Mouse (Mus musculus) MEL (cell line): Measurements from ENCODE around the gene Krt71. TPM values are rescaled to one million over a fixed set of nuclear protein-coding genes. Genes with fewer than 3 reads are reported as not detected.

Experiments used
- DNase-seq: peaks from one replicate; pipeline ENCODE4 v3.0.0; 2011; ENCODE audit warnings: low read depth, low spot score
- H3K27ac ChIP-seq: 2 replicates; pipeline ENCODE4 v1.5.1; 2012; ENCODE audit warnings: low read depth, mild to moderate bottlenecking, control low read depth, low read length, moderate library complexity; ENCODE audit not compliant: control insufficient read depth
- H3K27me3 ChIP-seq, 2 experiments: fragments of 150-350 bp in 1 of 2; sonication (generic) in 1 of 2; 2 replicates each; pipeline ENCODE4 v1.6.1; 2012; ENCODE audit warnings: low read length in 2 of 2, mild to moderate bottlenecking in 2 of 2, improper control_type of control experiment in 1 of 2, moderate library complexity in 1 of 2; ENCODE audit not compliant: insufficient read depth in 2 of 2, control insufficient read depth in 1 of 2
- H3K36me3 ChIP-seq, 2 experiments: 2 replicates each; pipeline ENCODE4 v1.6.1; 2012 to 2014; ENCODE audit warnings: low read length in 2 of 2, improper control_type of control experiment in 1 of 2, inconsistent platforms in 1 of 2, mild to moderate bottlenecking in 1 of 2; ENCODE audit not compliant: insufficient read depth in 2 of 2, control insufficient read depth in 1 of 2
- H3K4me1 ChIP-seq, 2 experiments: fragments of 150-350 bp in 1 of 2; sonication (generic) in 1 of 2; 2 replicates each; pipeline ENCODE4 v1.6.1; 2012; ENCODE audit warnings: low read length in 2 of 2, improper control_type of control experiment in 1 of 2, mild to moderate bottlenecking in 1 of 2; ENCODE audit not compliant: insufficient read depth in 2 of 2, control insufficient read depth in 1 of 2
- H3K4me3 ChIP-seq, 2 experiments: fragments of 150-350 bp in 1 of 2; sonication (generic) in 1 of 2; 2 replicates each; pipeline ENCODE4 v1.5.1; 2012; ENCODE audit warnings: low read depth in 2 of 2, low read length in 2 of 2, mild to moderate bottlenecking in 2 of 2, moderate library complexity in 2 of 2, control low read depth in 1 of 2, improper control_type of control experiment in 1 of 2; ENCODE audit not compliant: control insufficient read depth in 1 of 2, insufficient read depth in 1 of 2
- H3K79me2 ChIP-seq: 2 replicates; pipeline ENCODE4 v1.6.1; 2012; ENCODE audit warnings: mild to moderate bottlenecking, low read length, moderate library complexity; ENCODE audit not compliant: control insufficient read depth, poor library complexity, insufficient read depth
- H3K9ac ChIP-seq: 2 replicates; pipeline ENCODE4 v1.6.1; 2012; ENCODE audit warnings: low read depth, mild to moderate bottlenecking, control low read depth, low read length, moderate library complexity; ENCODE audit not compliant: control insufficient read depth, poor library complexity, severe bottlenecking
- H3K9me3 ChIP-seq: fragments of 150-350 bp; sonication (generic); replicated peaks from 2 replicates; pipeline ENCODE4 v1.6.1; 2012; ENCODE audit warnings: mild to moderate bottlenecking, low read length, improper control_type of control experiment, moderate library complexity; ENCODE audit not compliant: insufficient read depth
- BHLHE40 ChIP-seq: IDR thresholded peaks from 2 replicates; pipeline ENCODE4 v1.6.1; 2012; ENCODE audit warnings: low read depth, mild to moderate bottlenecking, inconsistent platforms, low read length, improper control_type of control experiment, borderline replicate concordance
- E2F4 ChIP-seq: IDR thresholded peaks from 2 replicates; pipeline ENCODE4 v1.6.1; 2011; ENCODE audit warnings: low read depth, low read length, improper control_type of control experiment, borderline replicate concordance
- ELF1 ChIP-seq: IDR thresholded peaks from 2 replicates; pipeline ENCODE4 v1.6.1; 2014; ENCODE audit warnings: low read depth, mild to moderate bottlenecking, inconsistent platforms, low read length, improper control_type of control experiment, moderate library complexity
- EP300 ChIP-seq, 2 experiments: IDR thresholded peaks; 2 replicates each; pipeline ENCODE4 v1.6.1; 2011; ENCODE audit warnings: improper control_type of control experiment in 2 of 2, low read length in 2 of 2, low read depth in 1 of 2, mild to moderate bottlenecking in 1 of 2
- ETS1 ChIP-seq: IDR thresholded peaks from 2 replicates; pipeline ENCODE4 v1.6.1; 2012; ENCODE audit warnings: low read depth, mild to moderate bottlenecking, inconsistent platforms, low read length, improper control_type of control experiment, moderate library complexity
- GABPA ChIP-seq: IDR thresholded peaks from 2 replicates; pipeline ENCODE4 v1.6.1; 2012; ENCODE audit warnings: low read depth, mild to moderate bottlenecking, inconsistent platforms, low read length, improper control_type of control experiment, moderate library complexity
- GATA1 ChIP-seq: IDR thresholded peaks from 2 replicates; pipeline ENCODE4 v1.6.1; 2011; ENCODE audit warnings: low read depth, low read length, improper control_type of control experiment
- JUND ChIP-seq: IDR thresholded peaks from 2 replicates; pipeline ENCODE4 v1.6.1; 2011; ENCODE audit warnings: low read depth, mild to moderate bottlenecking, improper control_type of control experiment, low read length
- KAT2A ChIP-seq: conservative IDR thresholded peaks from 2 replicates; pipeline ENCODE4 v1.6.1; 2012; ENCODE audit warnings: low read depth, low read length, improper control_type of control experiment, inconsistent platforms
- MAFK ChIP-seq: IDR thresholded peaks from 2 replicates; pipeline ENCODE4 v1.6.1; 2011; ENCODE audit warnings: low read depth, mild to moderate bottlenecking, low read length, improper control_type of control experiment, borderline replicate concordance
- MAX ChIP-seq: IDR thresholded peaks from 2 replicates; pipeline ENCODE4 v1.6.1; 2011; ENCODE audit warnings: low read length, improper control_type of control experiment
- MAZ ChIP-seq: IDR thresholded peaks from 2 replicates; pipeline ENCODE4 v1.6.1; 2012; ENCODE audit warnings: low read depth, mild to moderate bottlenecking, inconsistent platforms, low read length, improper control_type of control experiment
- MXI1 ChIP-seq: IDR thresholded peaks from 2 replicates; pipeline ENCODE4 v1.6.1; 2011; ENCODE audit warnings: mild to moderate bottlenecking, low read depth, low read length, improper control_type of control experiment
- MYB ChIP-seq: IDR thresholded peaks from 2 replicates; pipeline ENCODE4 v1.6.1; 2011; ENCODE audit warnings: mild to moderate bottlenecking, low read depth, low read length, improper control_type of control experiment
- NELFE ChIP-seq: IDR thresholded peaks from 2 replicates; pipeline ENCODE4 v1.6.1; 2011; ENCODE audit warnings: low read depth, low read length, improper control_type of control experiment
- POLR2A ChIP-seq, 2 experiments: IDR thresholded peaks; 2 replicates each; pipeline ENCODE4 v1.6.1; 2011 to 2012; ENCODE audit warnings: low read length in 2 of 2, mild to moderate bottlenecking in 2 of 2, control low read depth in 1 of 2, improper control_type of control experiment in 1 of 2, low read depth in 1 of 2, moderate library complexity in 1 of 2; ENCODE audit not compliant: control insufficient read depth in 1 of 2, insufficient read depth in 1 of 2, poor library complexity in 1 of 2
- POLR2AphosphoS5 ChIP-seq: IDR thresholded peaks from 2 replicates; pipeline ENCODE4 v1.6.1; 2012; ENCODE audit warnings: low read depth, borderline replicate concordance, mild to moderate bottlenecking, inconsistent platforms, low read length, moderate library complexity, mixed read lengths
- RCOR1 ChIP-seq: IDR thresholded peaks from 2 replicates; pipeline ENCODE4 v1.6.1; 2012; ENCODE audit warnings: low read depth, mild to moderate bottlenecking, inconsistent platforms, low read length, improper control_type of control experiment
- SIN3A ChIP-seq: IDR thresholded peaks from 2 replicates; pipeline ENCODE4 v1.6.1; 2012; ENCODE audit warnings: low read length, improper control_type of control experiment, inconsistent platforms
- SMC3 ChIP-seq: IDR thresholded peaks from 2 replicates; pipeline ENCODE4 v1.6.1; 2011; ENCODE audit warnings: low read depth, low read length, improper control_type of control experiment
- TAL1 ChIP-seq: IDR thresholded peaks from 2 replicates; pipeline ENCODE4 v1.6.1; 2012; ENCODE audit warnings: mild to moderate bottlenecking, inconsistent platforms, low read length, moderate library complexity, mixed read lengths
- TBP ChIP-seq: IDR thresholded peaks from 2 replicates; pipeline ENCODE4 v1.8.0; 2011; ENCODE audit warnings: low read depth, low read length, improper control_type of control experiment
- TCF12 ChIP-seq: IDR thresholded peaks from 2 replicates; pipeline ENCODE4 v1.6.1; 2014; ENCODE audit warnings: low read depth, mild to moderate bottlenecking, inconsistent platforms, low read length, improper control_type of control experiment, moderate library complexity
- UBTF ChIP-seq: IDR thresholded peaks from 2 replicates; pipeline ENCODE4 v1.6.1; 2012; ENCODE audit warnings: low read depth, mild to moderate bottlenecking, inconsistent platforms, low read length, improper control_type of control experiment, moderate library complexity, borderline replicate concordance; ENCODE audit not compliant: insufficient read depth
- ZC3H11A ChIP-seq: IDR thresholded peaks from 2 replicates; pipeline ENCODE4 v1.6.1; 2012; ENCODE audit warnings: low read depth, mild to moderate bottlenecking, inconsistent platforms, low read length, improper control_type of control experiment
- ZKSCAN1 ChIP-seq: IDR thresholded peaks from 2 replicates; pipeline ENCODE4 v1.6.1; 2012; ENCODE audit warnings: low read depth, mild to moderate bottlenecking, inconsistent platforms, low read length, improper control_type of control experiment, moderate library complexity
- ZNF384 ChIP-seq: IDR thresholded peaks from 2 replicates; pipeline ENCODE4 v1.6.1; 2012; ENCODE audit warnings: low read depth, mild to moderate bottlenecking, inconsistent platforms, low read length, improper control_type of control experiment
- polyA plus RNA-seq, 2 experiments: library from polyadenylated mRNA; stranded (reverse) in 1 of 2; unstranded in 1 of 2; fragments of >175 nt in 1 of 2; fragments of >200 nt in 1 of 2; gene quantifications; 2 replicates each; pipeline versions ENCODE4 v1.2.1 to v1.2.4; 2012; ENCODE audit warnings: low replicate concordance in 2 of 2, low read depth in 1 of 2; ENCODE audit not compliant: insufficient read length in 2 of 2, insufficient read depth in 1 of 2, missing spikeins in 1 of 2
- total RNA-seq: library from RNA; depleted of rRNA; stranded (reverse); fragments of 300-350 nt; gene quantifications from 2 replicates; pipeline ENCODE4 v1.2.3, GENCODE M21; 2012

Krt71 gene
- total and polyA plus RNA-seq, 3 experiments = not detected

DNA sequence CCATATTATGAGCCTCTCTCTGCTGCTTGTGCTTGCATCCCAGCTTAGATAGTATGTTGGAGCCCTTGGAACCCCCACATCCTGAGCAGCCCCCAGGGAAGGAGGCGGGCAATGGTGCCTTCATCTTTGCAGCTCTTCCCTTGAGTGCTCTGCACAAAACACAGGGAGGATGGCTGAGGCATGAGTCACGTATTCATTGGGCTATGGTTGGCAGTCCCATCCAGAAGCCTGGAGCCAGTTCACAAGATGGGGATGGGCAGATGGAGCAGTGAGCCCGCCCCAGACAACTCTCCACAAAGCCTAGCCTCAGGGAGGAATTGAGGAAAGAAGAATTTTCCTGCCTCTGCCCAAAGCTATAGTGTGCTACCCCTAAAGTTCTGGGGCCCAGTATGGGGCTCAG, 27.1 kb downstream of the Krt71 start:
- Histone ChIP-seq H3K36me3 (no peaks in the 10 kb centered on the region), H3K4me1 (no peaks in the 10 kb centered on the region), H3K27ac (no peak overlapping the region), H3K4me3 (no peak overlapping the region), H3K9ac (no peak overlapping the region), H3K79me2 (no peaks in the 10 kb centered on the region), H3K27me3 (no peaks in the 10 kb centered on the region), H3K9me3 (no peaks in the 10 kb centered on the region)
- TF ChIP-seq TAL1 = no peak
- no peak for TF ChIP-seq ZNF384
- no peak for TF ChIP-seq NELFE
- TF ChIP-seq E2F4 = no peak
- TF ChIP-seq GABPA = no peak
- TF ChIP-seq JUND = no peak
- no peak for TF ChIP-seq MYB
- TF ChIP-seq ELF1 = no peak
- no peak for TF ChIP-seq EP300 (IDR thresholded peaks at IDR 0.05; ENCODE audit: low read depth in 1 of 2, low read length in 2 of 2)
- no peak for TF ChIP-seq TCF12
- TF ChIP-seq BHLHE40 = no peak
- no peak for TF ChIP-seq POLR2A (IDR thresholded peaks at IDR 0.05; ENCODE audit: control insufficient read depth in 1 of 2, insufficient read depth in 1 of 2, low read depth in 1 of 2, low read length in 2 of 2, poor library complexity in 1 of 2)
- TF ChIP-seq POLR2AphosphoS5 = no peak
- no peak for TF ChIP-seq ETS1
- TF ChIP-seq SMC3 = no peak
- no peak for TF ChIP-seq GATA1
- TF ChIP-seq TBP = no peak
- no peak for TF ChIP-seq UBTF
- no peak for TF ChIP-seq SIN3A
- TF ChIP-seq ZKSCAN1 = no peak
- no peak for DNase-seq

DNA sequence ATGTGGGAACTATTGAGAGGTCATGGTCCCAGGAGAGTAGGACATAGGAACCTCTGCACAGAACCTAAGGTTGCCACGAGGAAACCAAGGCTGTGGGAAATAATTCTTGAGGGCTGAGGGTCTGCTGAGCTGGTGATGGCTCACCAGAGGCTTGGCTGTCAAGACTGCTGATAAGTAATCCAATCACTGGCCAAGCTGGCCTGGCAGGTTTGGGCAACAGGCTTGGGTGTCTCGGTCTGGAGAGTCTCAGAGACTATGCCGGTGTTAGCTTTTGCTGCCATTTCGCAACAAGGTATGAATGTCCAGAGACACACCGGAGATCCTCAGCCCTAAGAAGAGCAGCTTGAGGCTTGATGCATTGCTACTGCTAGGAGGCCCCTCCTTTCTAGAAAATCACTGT, 28.6 kb downstream of the Krt71 start:
- H3K9ac ChIP-seq = no peak overlapping the region
- no peak overlapping the region for H3K4me3 ChIP-seq
- TF ChIP-seq TCF12 (no peak), ZC3H11A (no peak), E2F4 (no peak), ZNF384 (no peak), RCOR1 (no peak), TBP (no peak), MAX (no peak), MAZ (no peak), KAT2A (no peak), TAL1 (no peak), MYB (no peak), SIN3A (no peak), POLR2AphosphoS5 (no peak), ZKSCAN1 (no peak), GATA1 (no peak), BHLHE40 (no peak), MXI1 (no peak), MAFK (no peak), UBTF (no peak), SMC3 (no peak)
- no peak overlapping the region for H3K27ac ChIP-seq
- H3K36me3 ChIP-seq = no peaks in the 10 kb centered on the region
- no peaks in the 10 kb centered on the region for H3K4me1 ChIP-seq
- H3K79me2 ChIP-seq = no peaks in the 10 kb centered on the region
- DNase-seq = no peak
- H3K27me3 ChIP-seq = no peaks in the 10 kb centered on the region
- no peaks in the 10 kb centered on the region for H3K9me3 ChIP-seq
